Mouse (Mus musculus) heart, adult 2 months (tissue): Measurements from ENCODE around the gene Tuba8. TPM values are rescaled to one million over a fixed set of nuclear protein-coding genes. Genes with fewer than 3 reads are reported as not detected.

Experiments used
- DNase-seq, 2 experiments: peaks; one replicate each; pipeline ENCODE4 v3.0.0; 2021
- H3K27ac ChIP-seq: fragments of 200-600 bp; 2 replicates; pipeline ENCODE4 v1.8.1; 2022
- H3K27me3 ChIP-seq: fragments of 200-500 bp; 2 replicates; pipeline ENCODE4 v1.6.1; 2012; ENCODE audit warnings: mild to moderate bottlenecking, low read length, inconsistent platforms, mixed read lengths; ENCODE audit not compliant: control insufficient read depth, insufficient read depth
- H3K36me3 ChIP-seq: fragments of 200-500 bp; 2 replicates; pipeline ENCODE4 v1.6.1; 2012; ENCODE audit warnings: low read length, inconsistent platforms; ENCODE audit not compliant: control insufficient read depth, insufficient read depth
- H3K4me1 ChIP-seq: fragments of 200-500 bp; 2 replicates; pipeline ENCODE4 v1.6.1; 2011; ENCODE audit warnings: low read length; ENCODE audit not compliant: control insufficient read depth, insufficient read depth
- H3K4me3 ChIP-seq: fragments of 200-600 bp; 2 replicates; pipeline ENCODE4 v1.8.1; 2022
- H3K79me2 ChIP-seq: fragments of 200-500 bp; replicated peaks from 2 replicates; pipeline ENCODE4 v1.6.1; 2012; ENCODE audit warnings: mild to moderate bottlenecking, inconsistent platforms, low read length, moderate library complexity, mixed read lengths; ENCODE audit not compliant: control insufficient read depth, insufficient read depth
- H3K9ac ChIP-seq: fragments of 200-500 bp; 2 replicates; pipeline ENCODE4 v1.6.1; 2012; ENCODE audit warnings: low read depth, mild to moderate bottlenecking, control low read depth, inconsistent platforms, low read length, mixed read lengths
- CTCF ChIP-seq: fragments of 200-600 bp; IDR thresholded peaks from 2 replicates; pipeline ENCODE4 v1.8.1; 2022; ENCODE audit warnings: antibody characterized with exemption, mild to moderate bottlenecking, moderate library complexity
- EP300 ChIP-seq: fragments of 200-500 bp; IDR thresholded peaks from 2 replicates; pipeline ENCODE4 v1.6.1; 2011; ENCODE audit warnings: low read depth, low read length, control low read depth; ENCODE audit not compliant: insufficient read depth
- POLR2A ChIP-seq: fragments of 200-500 bp; IDR thresholded peaks from 2 replicates; pipeline ENCODE4 v1.6.1; 2011; ENCODE audit warnings: mild to moderate bottlenecking, low read depth, low read length, control low read depth; ENCODE audit not compliant: insufficient read depth
- WGBS: fragments of 180-500 bp; shearing (Covaris S2); methylation state at CpG from one replicate; pipeline ENCODE4 v1.1.7; 2018; 5-methylcytosine and 5-hydroxymethylcytosine counted together
- intact Hi-C: fragments of 180-260 bp; cut with DNase I; formaldehyde crosslinking; loops from one replicate; pipeline ENCODE4 v1.15.1; 2025
- polyA plus RNA-seq: library from polyadenylated mRNA; depleted of rRNA; stranded (reverse); fragments of >200 nt; gene quantifications from 2 replicates; pipeline ENCODE4 v1.2.3, GENCODE M21; 2012
- total RNA-seq, 2 experiments: library from RNA; stranded (reverse); gene quantifications; 2 replicates each; pipeline ENCODE4 v1.2.3; 2021

Tuba8 gene
- total and polyA plus RNA-seq, 3 experiments = 71.6 to 198 (median 192) TPM

GRCm38 (mm10) chr6:121179846-121180245 is 30.6 kb upstream of the Tuba8 start:
- H3K36me3 ChIP-seq = no peaks in the 10 kb centered on the region
- WGBS = 72% methylated on average over 7 of the region's 7 CpGs

GRCm38 (mm10) chr6:121183414-121184173 is 26.9 kb upstream of the Tuba8 start, which contains the start of gene Pex26:
Pex26 (plus strand) TSS chr6:121183667.
- TF ChIP-seq CTCF (no peak), POLR2A (peak; percentile 80)
- intact Hi-C loops = loop anchor here (2.0 kb wide), 1 partner anchor 349 kb away; no protein-coding TSS in a partner anchor
- Histone ChIP-seq H3K9ac (peak within 1 kb of the TSS; percentile 81), H3K79me2 (no peaks in the 10 kb centered on the region), H3K27me3 (no peaks in the 10 kb centered on the region), H3K36me3 (no peaks in the 10 kb centered on the region), H3K27ac (peak within 1 kb of the TSS; percentile 78), H3K4me1 (peaks cover 4% of the 10 kb centered on the region), H3K4me3 (peak within 1 kb of the TSS; percentile 89)
- DNase-seq = peak; percentile 92 to 94
- 1% methylated on average over 32 of the region's 32 CpGs for WGBS

More at GRCm38 (mm10) chr6:121179846-121180245, 30.6 kb upstream of the Tuba8 start:
- Histone ChIP-seq H3K9ac (no peak overlapping the region), H3K4me3 (no peak overlapping the region), H3K27ac (no peak overlapping the region), H3K79me2 (no peaks in the 10 kb centered on the region), H3K27me3 (no peaks in the 10 kb centered on the region), H3K4me1 (peaks cover 3% of the 10 kb centered on the region)
- no peak for DNase-seq
- intact Hi-C loops = loop anchor here (1.0 to 5.0 kb wide), 6 partner anchors 49 to 281 kb away; partner anchors contain the start of genes Bid and Mical3
- no peak for TF ChIP-seq CTCF
- no peak for TF ChIP-seq EP300
- no peak for TF ChIP-seq POLR2A

- WGBS = 3% methylated on average over 35 of the region's 35 CpGs
- H3K27me3 ChIP-seq = no peaks in the 10 kb centered on the region
Measured at GRCm38 (mm10) chr6:121184198-121185140, 26.0 kb upstream of the Tuba8 start.

DNA sequence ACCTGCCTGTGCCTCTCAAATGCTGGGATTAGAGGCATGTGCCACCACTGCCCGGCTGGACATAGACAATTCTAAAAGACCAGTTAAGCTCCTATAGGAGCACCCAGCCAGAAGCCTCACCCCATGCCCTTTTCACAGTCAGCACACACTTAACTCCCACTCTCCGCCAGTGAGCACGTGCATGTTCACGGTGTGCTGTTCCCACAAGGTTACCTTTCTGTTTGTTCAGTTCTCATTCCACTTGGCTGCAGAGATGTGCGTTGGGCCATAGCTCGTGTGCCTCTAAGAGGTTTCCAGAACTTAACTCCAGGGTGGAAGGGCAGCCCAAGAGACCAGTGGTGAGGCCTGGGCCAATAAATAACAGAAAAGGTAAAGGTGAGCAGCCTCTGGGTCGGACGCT is 25.3 kb upstream of the Tuba8 start:
- Histone ChIP-seq H3K4me3 (no peak overlapping the region), H3K9ac (no peak overlapping the region)
- DNase-seq = peak in 1 of 2 experiments; percentile 18

More at GRCm38 (mm10) chr6:121184198-121185140, 26.0 kb upstream of the Tuba8 start:
- peak; percentile 46 to 61 for DNase-seq
- Histone ChIP-seq H3K4me3 (peak overlapping the region; percentile 89), H3K9ac (peak overlapping the region; percentile 81), H3K4me1 (peaks cover 4% of the 10 kb centered on the region; the same call in 1 of the 2 replicates), H3K27ac (peak overlapping the region; percentile 78), H3K79me2 (no peaks in the 10 kb centered on the region), H3K36me3 (no peaks in the 10 kb centered on the region)
- peak; percentile 84 for TF ChIP-seq CTCF
- no peak for TF ChIP-seq POLR2A
- peak; percentile 58; the same call in 1 of the 2 replicates for TF ChIP-seq EP300
- intact Hi-C loops = loop anchor here (2.0 to 5.0 kb wide), 3 partner anchors 63 to 348 kb away; partner anchors contain the start of gene Usp18

DNA sequence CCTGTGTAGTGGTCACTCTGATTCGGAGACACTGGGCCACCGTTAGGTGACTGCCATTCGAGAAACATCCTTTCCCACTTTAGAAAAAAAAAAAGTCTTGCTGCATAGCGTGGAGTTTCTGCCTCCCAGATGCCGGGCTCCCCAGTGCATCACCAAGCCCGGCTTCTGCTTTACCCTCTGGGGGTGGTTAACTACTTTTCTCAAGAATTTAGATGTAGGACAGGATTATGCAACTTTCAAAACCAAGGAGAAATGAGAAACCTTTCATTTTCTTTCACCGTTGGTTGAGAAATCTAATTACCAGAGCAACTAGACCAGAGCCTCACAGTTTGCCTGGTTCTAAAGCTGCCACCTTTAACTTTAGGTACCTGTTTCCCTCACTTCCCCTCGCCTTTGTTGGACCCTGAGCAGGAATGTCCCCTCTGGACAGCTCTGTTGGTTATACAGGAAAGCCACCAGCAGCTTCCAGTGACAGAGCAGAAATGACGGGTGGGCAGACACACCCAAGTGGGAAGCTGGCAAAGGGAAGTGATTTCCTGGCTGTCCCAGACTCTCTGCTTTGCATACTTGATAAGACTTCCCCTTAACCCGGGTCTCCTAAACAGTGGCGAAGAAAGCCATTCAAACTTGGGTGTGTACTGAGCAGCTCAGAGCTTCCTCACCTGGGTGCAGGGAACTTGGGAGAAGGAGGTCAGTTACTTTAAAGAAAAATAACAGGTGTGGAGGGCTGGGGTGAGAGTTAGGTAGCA is 19.1 kb upstream of the Tuba8 start:
- Histone ChIP-seq H3K27me3 (no peaks in the 10 kb centered on the region), H3K4me1 (no peaks in the 10 kb centered on the region), H3K4me3 (no peak overlapping the region), H3K9ac (no peak overlapping the region), H3K79me2 (no peaks in the 10 kb centered on the region), H3K36me3 (no peaks in the 10 kb centered on the region), H3K27ac (no peak overlapping the region)
- 60% methylated on average over 11 of the region's 11 CpGs for WGBS
- no peak for TF ChIP-seq POLR2A
- TF ChIP-seq EP300 = no peak
- TF ChIP-seq CTCF = no peak
- intact Hi-C loops = no loop called here
- no peak for DNase-seq

More for the DNA sequence above, 25.3 kb upstream of the Tuba8 start:
- no peaks in the 10 kb centered on the region for H3K27me3 ChIP-seq
- TF ChIP-seq EP300 (no peak), CTCF (no peak), POLR2A (no peak)
- peaks cover 4% of the 10 kb centered on the region; the same call in 1 of the 2 replicates for H3K4me1 ChIP-seq
- WGBS = 70% methylated on average over 8 of the region's 8 CpGs
- intact Hi-C loops = loop anchor here (2.0 to 5.0 kb wide), 3 partner anchors 62 to 348 kb away; partner anchors contain the start of gene Usp18
- H3K27ac ChIP-seq = no peak overlapping the region
- no peaks in the 10 kb centered on the region for H3K79me2 ChIP-seq
- no peaks in the 10 kb centered on the region for H3K36me3 ChIP-seq
